Mouse (Mus musculus): ENCODE results near the gene Lrrc3c. TPM values are rescaled to one million over a fixed set of nuclear protein-coding genes. Genes with fewer than 3 reads are reported as not detected.
"Not testable (repeated sequence)": the region's sequence is repeated elsewhere in the genome, so short reads cannot be mapped to it uniquely, and the experiment has no call there.

Lrrc3c gene
- polyA plus RNA-seq, 1 experiment: not detected

GRCm38 (mm10) chr11:98630646-98631045 lies 32.6 kb downstream of the Lrrc3c start:
- no peak for TF ChIP-seq MAX (IDR thresholded peaks at IDR 0.05; ENCODE audit: low read depth)
- no peak for TF ChIP-seq CEBPB (IDR thresholded peaks at IDR 0.05; ENCODE audit: insufficient read depth, poor library complexity, severe bottlenecking)
- no peak for TF ChIP-seq USF1 (IDR thresholded peaks at IDR 0.05; ENCODE audit: low read depth)
- no peak for TF ChIP-seq TCF12 (IDR thresholded peaks at IDR 0.05; ENCODE audit: insufficient read depth, poor library complexity, severe bottlenecking)
- TF ChIP-seq TCF3 (IDR thresholded peaks at IDR 0.05; ENCODE audit: insufficient read length, low read depth): no peak
- TF ChIP-seq POLR2AphosphoS2 (IDR thresholded peaks at IDR 0.05; ENCODE audit: insufficient read length, low read depth): no peak
- no peak for TF ChIP-seq MYOD1 (IDR thresholded peaks at IDR 0.05; ENCODE audit: control insufficient read depth in 1 of 3, insufficient read length in 2 of 3, low read depth in 2 of 3)
- no peak for TF ChIP-seq MYOG (IDR thresholded peaks at IDR 0.05; ENCODE audit: control insufficient read depth in 1 of 3, insufficient read depth in 1 of 3, insufficient read length in 2 of 3, low read depth in 2 of 3)
- TF ChIP-seq REST (IDR thresholded peaks at IDR 0.05; ENCODE audit: insufficient read depth, insufficient read length): no peak
- TF ChIP-seq SRF (IDR thresholded peaks at IDR 0.05; ENCODE audit: control insufficient read depth, insufficient read length, low read depth): no peak
- TF ChIP-seq E2F4 (IDR thresholded peaks at IDR 0.05; ENCODE audit: insufficient read depth): no peak
- no peak for TF ChIP-seq POLR2A (IDR thresholded peaks at IDR 0.05; ENCODE audit: insufficient read length, low read depth)
- H3K36me3 ChIP-seq (ENCODE audit: control insufficient read depth, insufficient read depth): no peaks in the 10 kb centered on the region
- no peak overlapping the region for H3K4me2 ChIP-seq (ENCODE audit: low read depth)
- H3K27me3 ChIP-seq (ENCODE audit: control insufficient read depth, insufficient read depth, insufficient read length): peaks cover 62% of the 10 kb centered on the region
- H3ac ChIP-seq (ENCODE audit: control insufficient read depth, insufficient read length): no peak overlapping the region
- H3K4me3 ChIP-seq: no peak overlapping the region
- H3K79me2 ChIP-seq (ENCODE audit: control insufficient read depth, insufficient read depth): no peaks in the 10 kb centered on the region

- H3K79me2 ChIP-seq (ENCODE audit: control insufficient read depth, insufficient read depth); H3K4me2 ChIP-seq (ENCODE audit: low read depth); H3K4me3 ChIP-seq; H3K36me3 ChIP-seq (ENCODE audit: control insufficient read depth, insufficient read depth); H3ac ChIP-seq (ENCODE audit: control insufficient read depth, insufficient read length): not testable (repeated sequence)
- H3K27me3 ChIP-seq (ENCODE audit: control insufficient read depth, insufficient read depth, insufficient read length): peaks cover 41% of the 10 kb centered on the region
These were observed 37.4 kb downstream of the Lrrc3c start for GRCm38 (mm10) chr11:98635312-98635970.

GRCm38 (mm10) chr11:98637501-98637900 lies 39.4 kb downstream of the Lrrc3c start:
- Histone ChIP-seq H3K4me3 (no peak overlapping the region), H3K27me3 (ENCODE audit: control insufficient read depth, insufficient read depth, insufficient read length) (peaks cover 45% of the 10 kb centered on the region), H3K4me2 (ENCODE audit: low read depth) (no peak overlapping the region), H3ac (ENCODE audit: control insufficient read depth, insufficient read length) (no peak overlapping the region), H3K79me2 (ENCODE audit: control insufficient read depth, insufficient read depth) (no peaks in the 10 kb centered on the region), H3K36me3 (ENCODE audit: control insufficient read depth, insufficient read depth) (no peaks in the 10 kb centered on the region)
- TF ChIP-seq E2F4 (IDR thresholded peaks at IDR 0.05; ENCODE audit: insufficient read depth) (no peak), POLR2AphosphoS2 (IDR thresholded peaks at IDR 0.05; ENCODE audit: insufficient read length, low read depth) (no peak), USF1 (IDR thresholded peaks at IDR 0.05; ENCODE audit: low read depth) (no peak), MAX (IDR thresholded peaks at IDR 0.05; ENCODE audit: low read depth) (no peak), TCF3 (IDR thresholded peaks at IDR 0.05; ENCODE audit: insufficient read length, low read depth) (no peak), MYOG (IDR thresholded peaks at IDR 0.05; ENCODE audit: control insufficient read depth in 1 of 3, insufficient read depth in 1 of 3, insufficient read length in 2 of 3, low read depth in 2 of 3) (no peak), MYOD1 (IDR thresholded peaks at IDR 0.05; ENCODE audit: control insufficient read depth in 1 of 3, insufficient read length in 2 of 3, low read depth in 2 of 3) (no peak), CEBPB (IDR thresholded peaks at IDR 0.05; ENCODE audit: insufficient read depth, poor library complexity, severe bottlenecking) (no peak), SRF (IDR thresholded peaks at IDR 0.05; ENCODE audit: control insufficient read depth, insufficient read length, low read depth) (no peak), REST (IDR thresholded peaks at IDR 0.05; ENCODE audit: insufficient read depth, insufficient read length) (no peak), POLR2A (IDR thresholded peaks at IDR 0.05; ENCODE audit: insufficient read length, low read depth) (no peak), TCF12 (IDR thresholded peaks at IDR 0.05; ENCODE audit: insufficient read depth, poor library complexity, severe bottlenecking) (no peak)

GRCm38 (mm10) chr11:98640091-98640490 lies 42.0 kb downstream of the Lrrc3c start:
- Histone ChIP-seq H3K36me3 (ENCODE audit: control insufficient read depth, insufficient read depth) (no peaks in the 10 kb centered on the region), H3K4me3 (no peak overlapping the region), H3K27me3 (ENCODE audit: control insufficient read depth, insufficient read depth, insufficient read length) (peaks cover 36% of the 10 kb centered on the region), H3ac (ENCODE audit: control insufficient read depth, insufficient read length) (no peak overlapping the region), H3K4me2 (ENCODE audit: low read depth) (no peak overlapping the region), H3K79me2 (ENCODE audit: control insufficient read depth, insufficient read depth) (no peaks in the 10 kb centered on the region)
- no peak for TF ChIP-seq E2F4 (IDR thresholded peaks at IDR 0.05; ENCODE audit: insufficient read depth)
- no peak for TF ChIP-seq MYOG (IDR thresholded peaks at IDR 0.05; ENCODE audit: control insufficient read depth in 1 of 3, insufficient read depth in 1 of 3, insufficient read length in 2 of 3, low read depth in 2 of 3)
- TF ChIP-seq TCF3 (IDR thresholded peaks at IDR 0.05; ENCODE audit: insufficient read length, low read depth): no peak
- no peak for TF ChIP-seq REST (IDR thresholded peaks at IDR 0.05; ENCODE audit: insufficient read depth, insufficient read length)
- no peak for TF ChIP-seq POLR2A (IDR thresholded peaks at IDR 0.05; ENCODE audit: insufficient read length, low read depth)
- no peak for TF ChIP-seq USF1 (IDR thresholded peaks at IDR 0.05; ENCODE audit: low read depth)
- TF ChIP-seq MYOD1 (IDR thresholded peaks at IDR 0.05; ENCODE audit: control insufficient read depth in 1 of 3, insufficient read length in 2 of 3, low read depth in 2 of 3): no peak
- no peak for TF ChIP-seq POLR2AphosphoS2 (IDR thresholded peaks at IDR 0.05; ENCODE audit: insufficient read length, low read depth)
- no peak for TF ChIP-seq SRF (IDR thresholded peaks at IDR 0.05; ENCODE audit: control insufficient read depth, insufficient read length, low read depth)
- no peak for TF ChIP-seq CEBPB (IDR thresholded peaks at IDR 0.05; ENCODE audit: insufficient read depth, poor library complexity, severe bottlenecking)
- TF ChIP-seq TCF12 (IDR thresholded peaks at IDR 0.05; ENCODE audit: insufficient read depth, poor library complexity, severe bottlenecking): no peak
- no peak for TF ChIP-seq MAX (IDR thresholded peaks at IDR 0.05; ENCODE audit: low read depth)

GRCm38 (mm10) chr11:98644757-98645156 lies 46.7 kb downstream of the Lrrc3c start:
- Histone ChIP-seq H3K4me2 (ENCODE audit: low read depth) (no peak overlapping the region), H3K36me3 (ENCODE audit: control insufficient read depth, insufficient read depth) (no peaks in the 10 kb centered on the region)

More at GRCm38 (mm10) chr11:98644757-98645156, 46.7 kb downstream of the Lrrc3c start:
- TF ChIP-seq CEBPB (IDR thresholded peaks at IDR 0.05; ENCODE audit: insufficient read depth, poor library complexity, severe bottlenecking) (no peak), E2F4 (IDR thresholded peaks at IDR 0.05; ENCODE audit: insufficient read depth) (no peak), USF1 (IDR thresholded peaks at IDR 0.05; ENCODE audit: low read depth) (no peak), MYOD1 (IDR thresholded peaks at IDR 0.05; ENCODE audit: control insufficient read depth in 1 of 3, insufficient read length in 2 of 3, low read depth in 2 of 3) (no peak), REST (IDR thresholded peaks at IDR 0.05; ENCODE audit: insufficient read depth, insufficient read length) (no peak), TCF12 (IDR thresholded peaks at IDR 0.05; ENCODE audit: insufficient read depth, poor library complexity, severe bottlenecking) (no peak), MAX (IDR thresholded peaks at IDR 0.05; ENCODE audit: low read depth) (no peak), POLR2A (IDR thresholded peaks at IDR 0.05; ENCODE audit: insufficient read length, low read depth) (no peak), MYOG (IDR thresholded peaks at IDR 0.05; ENCODE audit: control insufficient read depth in 1 of 3, insufficient read depth in 1 of 3, insufficient read length in 2 of 3, low read depth in 2 of 3) (no peak), POLR2AphosphoS2 (IDR thresholded peaks at IDR 0.05; ENCODE audit: insufficient read length, low read depth) (no peak), TCF3 (IDR thresholded peaks at IDR 0.05; ENCODE audit: insufficient read length, low read depth) (no peak), SRF (IDR thresholded peaks at IDR 0.05; ENCODE audit: control insufficient read depth, insufficient read length, low read depth) (no peak)
- Histone ChIP-seq H3K27me3 (ENCODE audit: control insufficient read depth, insufficient read depth, insufficient read length) (peaks cover 53% of the 10 kb centered on the region), H3K79me2 (ENCODE audit: control insufficient read depth, insufficient read depth) (no peaks in the 10 kb centered on the region), H3ac (ENCODE audit: control insufficient read depth, insufficient read length) (no peak overlapping the region), H3K4me3 (no peak overlapping the region)
